Mouse (Mus musculus): ENCODE data around the gene Muc20. TPM values are rescaled to one million over a fixed set of nuclear protein-coding genes. Genes with fewer than 3 reads are reported as not detected.

Gene Muc20
- total and polyA plus RNA-seq, 2 experiments from 2014 or later: 0.22 TPM; not detected in 1

GRCm38 (mm10) chr16:32815160-32815605 lies 17.9 kb upstream of the Muc20 start:
- Histone ChIP-seq H3K36me3 (ENCODE audit: insufficient read depth, low read length) (no peaks in the 10 kb centered on the region), H3K4me1 (ENCODE audit: insufficient read depth, low read length) (no peaks in the 10 kb centered on the region; the same call in 1 of the 2 replicates), H3K27me3 (ENCODE audit: insufficient read depth, low read length) (no peaks in the 10 kb centered on the region), H3K9ac (replicated peaks; ENCODE audit: low read length, poor library complexity, severe bottlenecking) (no peak overlapping the region), H3K27ac (ENCODE audit: low read depth, low read length) (no peak overlapping the region), H3K4me3 (ENCODE audit: low read depth, low read length) (peak overlapping the region; percentile 30), H3K9me3 (ENCODE audit: low read length) (no peaks in the 10 kb centered on the region), H3K4me2 (ENCODE audit: low read depth, low read length, poor library complexity, severe bottlenecking) (peak overlapping the region; percentile 56)
- no peak for DNase-seq (ENCODE audit: low spot score)
- no peak for TF ChIP-seq CTCF (IDR thresholded peaks at IDR 0.05)
- 8% methylated on average over 6 of the region's 6 CpGs for WGBS
- ATAC-seq (ENCODE audit: low FRiP score): no peak

- Histone ChIP-seq H3K4me2 (ENCODE audit: low read depth, low read length, poor library complexity, severe bottlenecking) (peak overlapping the region; percentile 56), H3K4me1 (ENCODE audit: insufficient read depth, low read length) (no peaks in the 10 kb centered on the region; the same call in 1 of the 2 replicates), H3K9me3 (ENCODE audit: low read length) (no peaks in the 10 kb centered on the region), H3K27ac (ENCODE audit: low read depth, low read length) (no peak overlapping the region), H3K9ac (replicated peaks; ENCODE audit: low read length, poor library complexity, severe bottlenecking) (0 out of 2 replicates have a peak overlapping the region, but pooled peaks have one; percentile 29), H3K27me3 (ENCODE audit: insufficient read depth, low read length) (no peaks in the 10 kb centered on the region), H3K4me3 (ENCODE audit: low read depth, low read length) (peak overlapping the region; percentile 30), H3K36me3 (ENCODE audit: insufficient read depth, low read length) (no peaks in the 10 kb centered on the region)
- ATAC-seq (ENCODE audit: low FRiP score) (no peak), DNase-seq (ENCODE audit: low spot score) (peak; percentile 53)
- WGBS: 36% methylated on average over 14 of the region's 14 CpGs
- TF ChIP-seq CTCF (IDR thresholded peaks at IDR 0.05): no peak
Measured at GRCm38 (mm10) chr16:32814539-32814938, 17.3 kb upstream of the Muc20 start.

DNA sequence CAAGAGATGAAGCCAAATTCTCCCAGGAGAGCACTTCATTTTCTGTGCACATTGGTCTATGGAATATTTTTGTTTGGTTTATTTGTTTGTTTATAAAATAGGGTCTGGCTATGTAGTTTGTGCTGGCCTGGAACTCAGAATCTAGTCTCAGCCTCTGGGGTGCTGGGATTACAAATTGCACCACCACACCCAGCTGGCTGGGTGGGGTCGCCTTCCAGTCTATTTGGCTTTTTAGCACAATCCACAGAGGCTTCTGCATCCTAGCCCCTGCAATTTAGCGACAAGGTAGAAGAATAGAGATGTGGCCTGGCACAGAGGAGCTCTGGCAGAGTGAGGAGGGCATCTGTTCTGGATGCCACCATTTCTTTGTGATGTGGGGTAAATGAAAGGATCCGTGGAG lies 16.5 kb upstream of the Muc20 start:
- Histone ChIP-seq H3K4me2 (ENCODE audit: low read depth, low read length, poor library complexity, severe bottlenecking) (no peak overlapping the region), H3K9me3 (ENCODE audit: low read length) (no peaks in the 10 kb centered on the region), H3K36me3 (ENCODE audit: insufficient read depth, low read length) (no peaks in the 10 kb centered on the region), H3K27me3 (ENCODE audit: insufficient read depth, low read length) (no peaks in the 10 kb centered on the region), H3K27ac (ENCODE audit: low read depth, low read length) (no peak overlapping the region), H3K9ac (replicated peaks; ENCODE audit: low read length, poor library complexity, severe bottlenecking) (no peak overlapping the region), H3K4me1 (ENCODE audit: insufficient read depth, low read length) (no peaks in the 10 kb centered on the region; the same call in 1 of the 2 replicates), H3K4me3 (ENCODE audit: low read depth, low read length) (no peak overlapping the region)
- no peak for TF ChIP-seq CTCF (IDR thresholded peaks at IDR 0.05)
- 71% methylated on average over 3 of the region's 3 CpGs for WGBS
- no peak for ATAC-seq (ENCODE audit: low FRiP score)
- DNase-seq (ENCODE audit: low spot score): no peak

GRCm38 (mm10) chr16:32813362-32813761 lies 16.1 kb upstream of the Muc20 start:
- TF ChIP-seq CTCF (IDR thresholded peaks at IDR 0.05): no peak
- Histone ChIP-seq H3K9me3 (ENCODE audit: low read length) (no peaks in the 10 kb centered on the region), H3K27me3 (ENCODE audit: insufficient read depth, low read length) (no peaks in the 10 kb centered on the region), H3K36me3 (ENCODE audit: insufficient read depth, low read length) (no peaks in the 10 kb centered on the region), H3K9ac (replicated peaks; ENCODE audit: low read length, poor library complexity, severe bottlenecking) (no peak overlapping the region), H3K4me1 (ENCODE audit: insufficient read depth, low read length) (no peaks in the 10 kb centered on the region; the same call in 1 of the 2 replicates), H3K4me2 (ENCODE audit: low read depth, low read length, poor library complexity, severe bottlenecking) (peak overlapping the region; percentile 18; the same call in 1 of the 2 replicates), H3K27ac (ENCODE audit: low read depth, low read length) (no peak overlapping the region), H3K4me3 (ENCODE audit: low read depth, low read length) (no peak overlapping the region)
- 58% methylated on average over 9 of the region's 9 CpGs for WGBS
- DNase-seq (ENCODE audit: low spot score): no peak
- ATAC-seq (ENCODE audit: low FRiP score): no peak

- no peak overlapping the region for H3K9ac ChIP-seq (replicated peaks; ENCODE audit: low read length, poor library complexity, severe bottlenecking)
- H3K9me3 ChIP-seq (ENCODE audit: low read length): no peaks in the 10 kb centered on the region
- no peaks in the 10 kb centered on the region for H3K27me3 ChIP-seq (ENCODE audit: insufficient read depth, low read length)
- H3K4me1 ChIP-seq (ENCODE audit: insufficient read depth, low read length): no peaks in the 10 kb centered on the region; the same call in 1 of the 2 replicates
- H3K4me2 ChIP-seq (ENCODE audit: low read depth, low read length, poor library complexity, severe bottlenecking): peak overlapping the region; percentile 18; the same call in 1 of the 2 replicates
- H3K36me3 ChIP-seq (ENCODE audit: insufficient read depth, low read length): no peaks in the 10 kb centered on the region
- TF ChIP-seq CTCF (IDR thresholded peaks at IDR 0.05): peak; percentile 92
- DNase-seq (ENCODE audit: low spot score): peak; percentile 90
- H3K4me3 ChIP-seq (ENCODE audit: low read depth, low read length): no peak overlapping the region
- H3K27ac ChIP-seq (ENCODE audit: low read depth, low read length): no peak overlapping the region
- no peak for ATAC-seq (ENCODE audit: low FRiP score)
- 4% methylated on average over 9 of the region's 9 CpGs for WGBS
Measured at GRCm38 (mm10) chr16:32812888-32813361, 15.7 kb upstream of the Muc20 start.

- Histone ChIP-seq H3K27ac (ENCODE audit: low read depth, low read length) (no peak within 1 kb of the TSS), H3K27me3 (ENCODE audit: insufficient read depth, low read length) (no peaks in the 10 kb centered on the region), H3K9me3 (ENCODE audit: low read length) (no peaks in the 10 kb centered on the region), H3K9ac (replicated peaks; ENCODE audit: low read length, poor library complexity, severe bottlenecking) (no peak within 1 kb of the TSS), H3K36me3 (ENCODE audit: insufficient read depth, low read length) (no peaks in the 10 kb centered on the region), H3K4me1 (ENCODE audit: insufficient read depth, low read length) (no peaks in the 10 kb centered on the region; the same call in 1 of the 2 replicates), H3K4me2 (ENCODE audit: low read depth, low read length, poor library complexity, severe bottlenecking) (no peak within 1 kb of the TSS), H3K4me3 (ENCODE audit: low read depth, low read length) (no peak within 1 kb of the TSS)
- TF ChIP-seq CTCF (IDR thresholded peaks at IDR 0.05): no peak
- ATAC-seq (ENCODE audit: low FRiP score): no peak
- no peak for DNase-seq (ENCODE audit: low spot score)
- WGBS: 90% methylated on average over 4 of the region's 4 CpGs
Measured at GRCm38 (mm10) chr16:32810321-32810720, 13.1 kb upstream of the Muc20 start, which contains the start of gene Smbd1. Smbd1 (minus strand) TSS chr16:32810477.

Measured in midbrain, postnatal 0 days (tissue).